Mouse (Mus musculus): Measurements from ENCODE around the gene Sorcs1.

DNA sequence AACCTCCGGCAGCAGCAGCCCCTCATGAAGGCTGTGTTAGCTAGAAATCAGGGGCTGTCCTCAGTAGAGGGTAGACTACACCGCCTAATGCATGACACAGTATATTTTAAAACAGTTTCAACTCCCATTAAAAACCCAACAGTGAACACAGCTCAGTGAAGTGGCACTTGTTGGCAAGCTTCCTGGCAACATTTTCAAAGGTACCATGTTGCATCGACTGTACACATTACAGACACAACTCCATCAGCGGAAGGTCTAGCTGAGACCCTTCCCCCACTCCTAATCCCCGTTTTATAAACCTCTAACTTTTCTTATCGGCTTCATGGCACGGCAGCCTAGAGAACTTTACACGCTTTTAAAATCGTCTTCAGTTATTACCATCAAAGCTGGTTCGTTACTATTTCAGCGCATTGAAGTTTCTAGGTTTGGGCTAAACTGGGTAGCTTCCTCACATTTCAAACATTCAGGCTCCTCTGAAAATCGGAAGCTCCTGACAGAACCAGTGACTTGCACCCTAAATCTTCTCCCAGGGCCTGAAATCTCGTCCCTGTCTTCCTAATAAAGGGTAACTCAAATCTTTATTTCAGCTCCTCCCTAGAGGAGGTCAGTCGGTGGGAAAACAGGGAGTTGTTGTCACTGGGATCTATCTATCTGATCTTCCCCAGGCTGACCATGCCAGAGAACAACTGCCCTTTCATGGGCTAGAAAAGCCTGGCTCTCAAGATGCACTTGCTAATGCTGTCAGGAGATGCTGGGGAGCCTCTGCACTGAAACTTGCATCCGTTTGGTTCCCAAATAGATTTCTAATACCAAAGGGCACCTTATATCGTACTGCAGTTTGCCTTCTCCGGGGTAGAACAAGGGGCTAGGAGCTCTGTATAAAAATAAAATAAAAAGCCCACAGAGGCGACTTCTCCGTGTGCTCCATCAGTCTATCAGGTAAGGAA lies 1.6 kb downstream of the Sorcs1 start:
- no peak for TF ChIP-seq POLR2A (IDR thresholded peaks at IDR 0.05; ENCODE audit: insufficient read depth, low read length)
- TF ChIP-seq CTCF (IDR thresholded peaks at IDR 0.05; ENCODE audit: low read depth, low read length), result no peak
- TF ChIP-seq EP300 (IDR thresholded peaks at IDR 0.05; ENCODE audit: insufficient read depth, low read depth, low read length), result no peak
